Mouse (Mus musculus): Measurements from ENCODE around the gene Cd180.

Gene Cd180

DNA sequence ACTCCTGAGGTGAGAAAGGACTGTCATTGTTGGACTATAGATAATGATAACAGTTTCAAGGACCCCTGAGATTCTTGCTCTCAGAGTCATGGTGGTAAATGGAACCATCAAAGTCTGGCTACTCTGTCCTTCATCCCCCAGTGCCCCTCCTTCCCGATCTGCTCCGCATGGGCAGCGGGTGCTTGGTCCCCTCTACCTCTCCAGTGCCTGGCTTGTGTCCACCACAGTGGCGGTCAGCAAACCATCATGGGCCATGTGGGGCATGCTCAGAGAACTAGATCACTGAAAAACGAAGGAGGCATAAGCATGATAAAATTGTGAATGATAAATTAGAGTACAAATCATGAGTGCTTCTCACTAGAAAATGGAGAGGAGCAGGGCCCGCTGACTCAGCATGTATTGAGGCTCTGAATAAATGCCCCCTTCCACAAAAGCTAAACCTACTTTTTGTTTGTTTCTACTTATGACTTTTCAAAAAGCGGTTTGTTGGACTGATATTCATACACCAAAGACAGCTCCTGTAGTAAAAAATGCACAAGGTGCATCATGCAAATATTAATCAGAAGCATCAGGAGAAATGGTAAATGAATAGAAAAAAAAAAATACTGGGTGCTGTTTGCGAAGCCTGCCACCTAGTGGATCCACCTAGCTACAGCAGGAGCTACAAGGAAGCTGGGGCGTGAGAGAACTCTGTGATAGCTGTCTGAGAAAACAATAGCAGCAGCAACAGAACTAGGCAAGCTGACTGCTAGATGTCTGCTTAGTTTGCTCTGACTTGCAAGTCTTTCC is 51.3 kb downstream of the Cd180 start:
- peak; percentile 35 for DNase-seq

DNA sequence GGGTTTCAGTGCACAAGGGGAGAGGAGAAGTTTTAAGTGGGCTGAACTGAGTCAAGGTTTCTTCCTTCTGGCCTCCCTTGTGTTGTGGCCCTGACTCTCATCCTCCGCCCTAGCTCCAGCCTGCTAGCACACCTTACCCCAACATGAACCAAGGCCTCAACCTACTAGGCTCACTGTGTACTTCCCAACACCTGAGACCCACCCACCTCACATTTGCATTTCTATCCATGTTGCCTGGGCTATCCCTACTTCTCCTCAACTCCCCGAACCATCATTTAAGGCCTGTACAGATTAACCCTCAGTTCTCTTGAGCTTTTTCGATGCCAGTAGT is 51.9 kb downstream of the Cd180 start:
- no peak for DNase-seq

DNA sequence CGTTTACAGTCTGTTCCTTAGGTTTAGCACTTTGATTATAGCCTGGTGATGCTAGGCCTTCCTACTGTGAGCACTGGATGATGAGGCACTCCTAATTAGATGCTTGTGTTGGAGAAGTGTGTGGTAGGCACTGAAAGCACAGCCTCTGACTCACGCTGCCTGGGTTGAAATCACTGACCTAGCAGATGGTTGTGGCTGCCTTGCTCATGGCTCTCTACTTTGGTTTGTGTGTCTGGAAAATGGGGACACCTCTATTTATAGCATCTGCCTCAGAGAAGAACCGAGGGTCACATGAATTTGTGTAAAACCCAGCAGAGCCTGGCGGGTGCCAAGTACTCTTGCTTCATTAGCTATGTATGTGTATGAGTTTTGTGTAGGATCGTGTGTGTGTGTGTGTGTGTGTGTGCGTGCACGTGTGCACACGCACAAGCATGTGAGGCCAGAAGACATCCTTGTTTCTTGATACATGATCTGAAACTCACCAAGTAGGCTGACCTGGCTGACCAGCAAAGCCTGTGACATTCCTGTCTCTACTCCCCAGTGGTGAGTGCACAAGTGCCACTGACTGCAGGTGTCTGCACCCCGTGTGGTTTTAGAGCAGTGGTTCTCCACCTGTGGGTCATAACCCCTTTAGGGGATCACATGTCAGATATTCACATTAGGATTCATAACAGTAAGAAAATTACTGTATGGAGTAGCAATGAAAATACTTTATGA is 52.4 kb downstream of the Cd180 start:
- DNase-seq = no peak

DNA sequence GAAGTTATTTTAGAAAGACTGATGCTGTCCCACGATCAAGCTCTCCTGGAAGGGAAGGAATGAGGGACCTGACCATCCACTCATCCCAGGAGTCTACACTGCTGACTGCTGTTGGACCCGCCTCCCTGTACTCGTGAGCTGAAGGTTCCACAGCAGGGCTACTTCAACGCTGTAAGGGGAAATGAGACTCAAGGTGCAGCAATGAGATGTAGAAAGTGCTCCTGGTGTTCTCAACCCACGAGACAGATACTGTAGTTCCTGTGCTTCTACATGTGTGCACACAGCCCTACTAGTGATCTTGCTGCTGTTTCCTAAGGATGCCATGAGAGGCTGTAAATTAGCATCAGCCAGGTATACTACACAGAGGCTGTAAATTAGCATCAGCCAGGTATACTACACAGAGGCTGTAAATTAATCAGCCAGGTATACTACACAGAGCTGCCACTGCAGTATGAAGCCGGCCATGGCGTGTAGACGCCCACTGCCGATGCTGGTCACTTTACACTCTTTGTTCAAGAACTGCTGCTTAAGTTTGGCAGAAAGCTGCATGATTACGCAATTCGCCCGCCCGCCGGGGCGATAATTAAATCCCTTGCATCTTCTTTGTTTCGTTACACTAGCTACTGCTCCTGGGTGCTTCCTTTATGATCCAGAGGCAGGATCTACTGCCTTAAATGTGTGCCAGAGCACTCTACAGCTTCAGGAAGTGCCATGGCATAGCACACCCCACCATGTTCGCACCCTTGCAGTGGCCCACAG is 53.6 kb downstream of the Cd180 start:
- DNase-seq = no peak

DNA sequence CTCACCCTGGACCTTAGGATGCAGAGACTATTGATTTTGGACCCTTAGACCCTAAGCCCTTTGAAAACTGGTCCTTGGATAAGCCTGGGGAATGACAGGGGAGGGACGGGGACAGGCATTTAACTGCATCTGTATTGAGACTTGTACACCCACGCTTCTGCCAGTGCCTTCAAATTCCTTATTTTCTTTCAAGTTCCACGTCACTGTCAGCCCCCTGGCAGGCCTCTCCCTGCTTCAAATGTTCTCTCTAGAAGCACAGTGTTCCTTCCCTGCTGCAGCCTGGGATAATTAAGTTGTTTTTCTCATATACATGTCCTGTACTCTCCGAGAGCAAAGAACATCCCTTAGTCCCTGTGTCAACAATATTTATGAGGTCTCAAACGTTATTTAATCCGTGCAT is 55.8 kb downstream of the Cd180 start:
- no peak for DNase-seq

DNA sequence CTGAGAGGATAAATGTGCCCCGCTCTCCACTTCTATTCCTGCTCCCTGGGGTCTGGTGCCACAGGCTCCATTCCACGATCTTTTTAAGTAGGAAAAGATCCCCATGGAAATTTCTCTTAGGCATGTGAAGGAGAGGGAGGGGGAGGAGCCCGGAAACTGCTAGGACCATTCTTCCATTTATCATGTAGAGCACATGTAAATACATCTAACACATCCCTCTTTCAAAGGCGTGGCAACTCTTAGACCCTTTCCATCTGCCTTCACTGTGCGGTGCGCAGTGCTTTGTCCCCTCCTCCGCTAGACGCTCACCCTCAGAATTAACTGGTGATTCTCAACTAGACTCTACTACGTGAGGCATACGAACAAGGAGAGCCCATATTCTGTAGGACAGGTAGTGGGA is 56.5 kb downstream of the Cd180 start:
- DNase-seq = no peak

DNA sequence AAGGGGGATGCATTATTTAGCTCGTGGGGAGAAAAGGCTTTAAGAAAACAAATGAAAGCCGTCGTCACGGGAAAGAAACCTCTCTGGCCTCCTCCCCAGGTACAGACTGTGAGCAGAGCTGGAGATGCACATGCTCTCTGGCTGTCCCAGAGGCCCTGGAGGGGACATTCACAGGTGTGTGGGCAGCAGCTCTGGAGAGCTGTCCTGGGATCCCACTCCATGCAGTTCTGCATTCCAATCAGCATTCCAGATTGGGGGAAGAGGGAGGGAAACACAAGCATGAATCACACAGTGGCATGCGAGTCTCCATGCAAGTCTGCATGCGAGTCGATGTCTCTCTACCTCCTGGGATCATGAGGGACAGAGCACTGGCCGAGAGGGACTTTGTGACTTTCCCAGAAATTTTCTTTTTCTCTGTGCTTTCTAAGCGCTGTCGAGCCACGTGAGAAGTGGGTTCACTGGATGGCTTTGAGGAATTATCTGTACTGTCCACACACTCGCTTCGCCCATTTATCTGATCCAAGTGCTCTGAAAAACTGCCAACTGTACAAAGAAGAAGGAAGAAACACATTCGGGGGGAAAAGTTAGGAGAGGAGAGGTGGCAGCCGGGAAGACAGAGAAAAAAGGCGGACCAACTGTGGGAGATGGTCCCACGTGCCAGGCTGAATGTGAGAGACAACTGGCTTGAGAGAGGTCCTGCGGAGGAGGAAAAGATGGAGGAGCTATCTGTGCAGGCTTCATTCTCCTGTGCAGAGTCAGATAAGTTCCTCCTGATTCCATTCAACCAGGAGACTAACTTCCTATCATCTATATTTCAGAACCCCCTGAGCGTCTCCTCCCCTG is 60.6 kb downstream of the Cd180 start:
- no peak for DNase-seq

DNA sequence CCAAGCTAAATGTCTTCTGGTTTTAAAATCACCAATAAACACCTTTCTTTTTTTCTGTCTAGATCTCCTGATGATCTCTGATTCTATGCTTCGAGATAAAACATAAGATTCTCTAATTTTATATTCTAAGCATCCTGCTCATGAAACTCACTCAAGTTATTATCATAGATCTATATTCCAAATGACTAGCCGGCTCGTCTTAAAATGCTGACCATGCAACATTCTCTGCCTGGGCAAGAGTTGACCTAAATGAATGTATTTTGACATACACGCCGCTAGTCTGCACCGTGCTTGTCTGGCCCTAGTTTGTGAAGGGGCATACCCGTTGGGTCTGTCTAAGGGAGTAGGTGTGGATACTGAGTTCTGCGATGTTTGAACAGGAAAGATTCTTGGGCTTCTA is 61.8 kb downstream of the Cd180 start:
- no peak for DNase-seq

DNA sequence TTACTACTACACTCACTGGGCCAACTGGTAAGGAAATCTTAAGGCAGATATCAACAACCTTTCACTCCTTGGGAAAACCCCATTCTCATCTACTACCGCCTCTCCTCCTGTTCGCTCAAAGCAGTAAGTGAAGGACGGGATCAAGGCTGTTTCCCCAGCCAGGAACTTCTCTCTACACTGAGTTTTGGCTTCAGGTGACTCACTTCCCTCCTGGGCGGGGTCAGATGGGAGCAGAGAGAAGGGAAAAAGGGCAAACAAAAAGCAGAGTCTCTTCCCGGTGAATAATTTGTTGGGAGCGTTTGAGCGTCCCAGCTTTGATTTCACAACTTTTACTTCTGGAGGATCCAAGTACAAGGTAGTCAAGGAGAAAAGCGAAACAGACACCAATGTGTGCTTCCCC is 62.7 kb downstream of the Cd180 start:
- DNase-seq = no peak

DNA sequence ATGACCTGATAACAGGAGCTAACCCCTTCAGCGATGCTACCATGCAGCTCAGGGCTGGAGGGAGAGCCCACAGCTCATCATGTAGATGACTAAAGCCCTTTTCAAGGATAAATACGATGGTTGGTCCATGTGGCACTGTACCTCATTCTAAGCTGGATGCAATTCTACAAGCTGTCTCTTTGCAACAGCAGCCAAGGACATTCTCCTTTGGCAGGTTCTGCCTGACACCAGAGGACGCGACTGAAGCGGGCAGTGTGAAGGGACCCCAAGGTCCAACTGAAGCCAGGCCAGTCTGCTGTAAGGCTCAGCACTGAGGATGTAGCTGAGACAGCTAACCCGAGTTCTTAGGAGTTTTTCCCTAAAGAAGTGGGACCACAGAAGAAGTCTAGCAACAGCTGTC is 64.7 kb downstream of the Cd180 start:
- DNase-seq = no peak

DNA sequence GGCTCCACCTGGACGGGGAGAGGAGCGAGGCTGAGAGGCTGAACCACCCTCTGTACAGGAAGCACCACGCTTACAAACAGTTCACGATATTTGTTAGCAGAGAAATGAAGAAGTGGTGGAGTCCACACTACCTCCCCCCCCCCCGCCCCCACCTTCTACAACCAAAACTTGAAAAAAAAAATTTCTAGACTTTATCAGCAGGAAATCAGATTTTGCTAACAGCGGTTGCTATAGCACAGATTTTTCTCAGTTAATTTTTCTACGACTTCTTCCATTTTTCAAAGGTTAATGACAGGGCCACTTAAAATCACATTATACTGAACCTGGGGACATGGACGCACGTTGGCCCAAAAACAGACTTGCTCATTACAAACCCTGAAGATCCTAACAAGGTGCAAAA is 68.1 kb downstream of the Cd180 start:
- no peak for DNase-seq

DNA sequence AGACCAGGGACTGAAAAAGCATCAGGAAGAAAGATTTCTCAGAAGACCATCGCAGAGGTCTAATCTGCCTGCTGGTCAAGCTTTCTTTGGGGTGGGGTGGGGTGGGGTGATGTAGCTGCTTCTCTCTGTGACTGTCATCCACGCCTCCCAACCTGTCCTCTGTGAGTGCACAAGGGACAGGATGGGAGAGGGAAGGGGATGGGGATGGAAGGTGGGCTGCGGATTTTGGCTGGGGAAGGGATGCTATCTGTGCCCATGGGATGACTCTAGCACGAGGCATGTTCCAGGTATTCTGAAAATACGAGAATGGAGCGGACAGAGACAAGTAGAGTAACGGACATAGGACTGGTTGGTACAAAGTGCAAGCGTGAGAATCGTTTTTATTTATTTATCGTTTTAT is 68.8 kb downstream of the Cd180 start:
- no peak for DNase-seq

DNA sequence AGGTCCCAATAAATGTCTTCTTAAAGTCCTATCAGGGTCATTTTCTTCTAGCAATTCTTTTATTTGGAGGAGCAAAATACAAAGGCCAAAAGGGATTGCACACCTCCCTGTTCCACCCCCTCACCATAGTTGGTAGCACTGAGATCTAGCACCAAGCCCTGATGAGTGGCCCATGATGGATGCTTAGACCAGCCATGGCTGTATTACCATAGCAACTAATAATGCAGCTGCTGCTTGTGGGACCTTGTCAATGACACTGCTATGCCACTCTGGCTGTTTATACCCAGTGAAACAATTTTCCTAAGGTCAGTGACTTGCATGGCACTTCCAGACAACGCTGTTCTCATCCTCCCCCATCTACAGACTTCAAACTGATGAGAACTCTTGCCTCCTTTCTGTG is 70.9 kb downstream of the Cd180 start:
- DNase-seq = no peak

DNA sequence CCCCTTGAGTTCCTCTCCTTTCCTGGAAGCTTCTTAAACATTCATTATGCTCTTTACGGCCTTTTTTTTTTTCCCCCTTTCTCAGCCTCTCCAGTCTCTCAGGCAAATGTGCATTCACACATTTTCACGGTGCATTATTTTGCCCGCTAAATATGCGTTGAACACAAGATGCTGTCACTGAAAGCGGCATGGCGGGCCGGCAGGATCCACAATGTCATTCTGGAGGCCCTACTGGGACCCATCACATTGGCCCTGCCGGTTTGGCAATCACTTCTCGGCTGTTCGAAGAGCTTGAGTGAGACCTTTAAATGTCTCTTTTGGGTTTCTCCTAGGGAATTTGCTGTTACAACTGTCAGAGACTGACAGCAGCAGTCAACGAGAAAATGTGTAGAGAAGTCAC is 71.9 kb downstream of the Cd180 start:
- no peak for DNase-seq

DNA sequence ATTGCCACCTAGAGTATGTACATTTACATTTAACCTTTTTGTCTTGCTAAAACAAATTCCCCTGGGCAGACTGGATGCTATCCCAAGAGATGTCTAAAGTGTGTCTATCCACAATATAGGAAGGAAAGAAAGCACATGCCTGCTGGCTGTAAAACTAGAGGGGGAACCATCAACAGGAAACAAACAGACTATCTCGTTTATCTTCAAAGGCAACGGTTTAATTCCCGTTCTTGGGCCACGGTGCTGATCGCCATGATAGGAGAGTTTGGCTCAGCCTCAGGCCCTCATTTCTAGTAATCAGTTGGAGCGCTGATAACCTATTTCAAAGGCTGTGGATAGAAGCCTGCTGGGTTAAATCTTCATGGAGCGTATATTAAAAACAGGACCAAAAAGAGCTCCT is 73.8 kb downstream of the Cd180 start:
- no peak for DNase-seq

DNA sequence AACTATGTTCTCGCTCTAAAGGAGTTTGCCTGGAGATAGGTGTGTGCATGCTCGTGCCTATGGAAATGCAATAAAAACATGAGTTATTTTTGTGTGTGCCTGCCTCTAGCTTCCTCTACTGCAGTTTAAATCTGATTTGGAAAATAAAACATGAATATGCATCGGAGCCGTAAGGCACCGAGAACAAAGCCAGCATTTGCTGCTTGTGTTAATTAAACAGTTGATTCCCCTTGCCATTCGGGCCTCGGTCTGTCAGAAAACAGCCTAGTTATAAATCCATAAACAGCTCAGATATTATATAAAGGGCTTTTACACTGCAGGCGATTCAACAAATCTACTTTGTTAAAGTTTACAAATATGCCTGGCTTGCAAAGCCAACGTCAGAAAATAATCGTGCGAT is 75.2 kb downstream of the Cd180 start:
- DNase-seq = no peak

DNA sequence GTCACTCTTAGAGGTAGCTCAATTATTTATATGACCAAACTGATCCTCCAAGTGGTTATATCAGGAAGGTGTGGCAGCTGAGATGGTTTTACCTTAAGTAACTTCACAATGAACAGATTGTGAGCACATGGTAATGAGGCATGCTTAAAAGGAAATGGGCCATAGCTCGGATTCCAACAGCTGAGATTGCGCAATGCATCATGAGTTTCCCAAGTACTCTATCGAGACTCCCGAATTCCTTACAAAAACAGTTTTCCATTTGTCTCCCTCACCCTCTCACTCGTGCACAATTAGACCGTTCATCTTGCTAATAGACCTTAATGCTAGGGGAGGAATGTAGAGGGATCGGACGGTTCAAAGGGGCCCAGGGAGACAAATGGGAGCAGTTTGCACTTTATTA is 76.8 kb downstream of the Cd180 start:
- no peak for DNase-seq

DNA sequence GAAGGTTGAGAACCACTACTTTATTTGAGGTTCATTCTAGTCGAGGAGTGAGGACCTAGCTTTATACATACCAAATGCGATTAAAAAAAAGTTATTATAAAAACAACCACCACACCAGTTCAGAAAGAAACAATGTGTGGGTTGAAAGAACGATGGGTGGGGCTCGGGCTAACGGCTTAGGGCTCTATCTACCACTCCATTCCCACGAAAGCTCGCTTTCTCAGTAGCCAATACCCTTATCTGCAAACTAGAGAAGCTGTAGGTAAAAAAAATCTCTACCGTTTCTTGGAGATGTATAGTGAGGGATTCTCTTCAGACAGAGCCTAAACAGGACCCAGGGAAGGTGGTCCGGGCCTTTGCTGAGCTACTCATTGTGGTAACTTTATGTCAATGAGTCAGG is 79.8 kb downstream of the Cd180 start:
- no peak for DNase-seq

DNA sequence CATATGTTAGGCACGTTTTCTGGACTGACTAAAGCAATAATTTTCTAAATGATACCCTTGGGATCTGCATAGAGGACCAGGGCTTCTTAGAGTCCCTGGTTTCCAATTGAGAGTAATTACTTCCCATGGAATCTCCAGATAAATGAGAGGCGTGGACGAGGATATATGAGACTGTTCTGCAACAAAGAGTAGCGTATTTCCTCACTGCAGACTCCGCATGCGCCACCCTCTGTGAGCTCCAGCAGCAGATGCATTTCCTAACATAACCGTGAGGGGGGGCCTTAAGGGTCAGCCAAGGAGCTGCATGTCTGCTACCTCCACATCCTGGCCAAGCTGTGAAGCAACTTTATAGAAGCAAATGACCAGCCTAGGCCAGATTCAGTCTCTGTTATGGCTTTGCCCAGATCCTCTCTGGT is 81.4 kb downstream of the Cd180 start:
- DNase-seq = no peak

DNA sequence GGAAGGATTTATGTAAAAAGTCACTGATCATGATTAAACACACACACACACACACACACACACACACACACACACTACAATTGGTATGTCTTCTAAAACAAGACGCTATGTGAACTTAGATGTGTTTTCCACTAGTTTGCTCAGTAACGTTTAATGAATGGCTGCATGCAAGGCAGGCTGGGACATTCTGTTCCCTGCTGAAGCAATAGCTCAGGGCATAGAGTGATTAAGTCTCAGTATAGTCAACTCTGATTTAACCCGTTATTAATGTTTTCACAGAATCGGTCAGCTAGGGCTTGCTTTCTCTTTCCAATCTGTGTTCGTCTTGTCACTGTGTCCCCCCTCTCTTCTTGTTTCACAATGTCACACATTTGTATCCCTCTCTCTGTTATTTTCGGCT is 82.1 kb downstream of the Cd180 start:
- DNase-seq = no peak

DNA sequence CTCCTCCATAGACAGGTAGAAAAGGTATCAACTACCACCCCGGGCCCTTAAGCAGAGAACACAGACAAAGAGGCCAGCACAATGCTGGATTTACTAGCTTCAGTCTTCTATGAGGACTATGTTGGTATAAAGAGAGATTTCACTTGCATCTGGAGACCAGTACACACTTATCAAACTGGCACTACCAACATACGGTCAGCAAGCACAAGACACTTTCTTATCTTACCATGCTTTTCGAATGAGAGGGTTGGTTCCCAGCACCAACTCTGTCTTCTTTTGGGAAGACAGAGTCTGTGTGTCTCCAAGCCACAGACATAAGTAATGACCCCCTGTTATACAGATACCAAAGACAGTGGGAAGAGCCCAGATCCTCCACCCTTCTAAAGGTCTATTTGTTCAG is 85.5 kb downstream of the Cd180 start:
- DNase-seq = no peak

DNA sequence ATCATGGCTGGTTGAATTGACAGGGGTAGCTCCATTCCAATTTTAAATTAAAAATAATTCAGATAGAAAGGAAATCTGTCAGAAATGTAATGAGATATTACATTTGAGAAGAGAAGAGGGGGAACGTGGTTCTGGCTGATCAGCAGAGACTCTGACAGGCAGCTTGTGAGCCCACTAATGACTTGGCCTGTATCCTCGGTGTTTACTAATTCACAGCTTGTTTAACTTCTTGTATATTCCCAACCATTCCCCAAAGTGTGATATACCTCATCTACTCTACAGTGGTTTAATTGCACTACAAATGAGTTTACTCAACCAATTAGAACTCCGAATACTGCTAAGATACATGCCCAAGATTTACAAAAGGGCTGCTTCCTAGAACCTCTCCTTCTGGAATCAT is 85.9 kb downstream of the Cd180 start:
- DNase-seq = no peak
